Mouse (Mus musculus) liver, embryonic 14 days (tissue): ENCODE measurements around the gene Ptger1. TPM values are rescaled to one million over a fixed set of nuclear protein-coding genes. Genes with fewer than 3 reads are reported as not detected.

Experiments
- polyA plus RNA-seq: library from polyadenylated mRNA; depleted of rRNA; stranded (reverse); fragments of >200 nt; gene quantifications from 2 replicates; pipeline ENCODE4 v1.2.3, GENCODE M21; 2012; rRNA removed

Gene Ptger1
- polyA plus RNA-seq, result 0.14 and 0.19 TPM in 2 replicates

DNA sequence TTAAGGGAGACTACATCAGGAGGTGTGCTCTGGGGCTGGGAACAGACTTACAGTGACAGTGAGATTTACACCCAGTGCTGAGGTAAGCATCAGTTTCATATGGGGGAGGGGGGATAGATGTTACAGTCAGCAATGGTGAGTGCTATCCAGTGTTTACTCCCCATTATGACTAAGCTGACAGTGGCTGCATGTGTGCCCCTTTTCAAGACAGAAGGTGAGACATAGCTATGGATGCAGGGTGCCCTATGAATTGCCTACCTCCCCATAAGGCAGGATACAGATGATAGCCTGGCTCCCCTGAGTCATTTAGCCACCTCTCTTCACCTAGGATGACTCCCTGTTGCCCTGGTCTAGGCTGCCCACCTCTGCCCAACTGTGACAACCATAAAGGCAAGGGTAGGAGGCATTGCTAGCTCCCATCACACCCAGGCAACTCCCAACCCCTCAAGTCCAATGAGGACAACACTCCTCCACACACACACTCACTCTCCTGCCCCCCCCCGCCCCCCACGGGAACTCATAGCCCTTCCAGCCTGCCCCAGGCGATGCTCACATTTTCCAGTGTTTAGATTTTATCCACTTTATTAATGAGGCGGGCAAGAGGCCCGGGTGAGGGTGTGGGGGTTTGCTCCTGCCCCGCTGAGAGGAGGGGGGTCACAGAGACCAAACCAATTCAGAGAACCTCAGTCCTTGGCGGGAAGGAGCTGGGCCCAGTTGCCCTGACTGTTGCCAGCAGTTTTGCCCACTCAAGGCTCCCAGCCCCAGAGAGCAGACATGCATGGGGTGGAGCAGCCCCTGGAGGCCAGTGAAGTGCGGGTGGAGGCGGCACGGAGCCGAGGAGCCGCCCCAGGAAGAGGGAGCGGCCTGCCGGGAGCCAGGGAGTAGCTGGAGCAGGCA is at the start of gene Ptger1:
Gene Ptger1, plus strand, starts transcription at position 710 of the 897 bp plus-strand sequence.

GRCm38 (mm10) chr8:83652030-83652743 is 14.3 kb upstream of the Ptger1 start, which contains the start of gene Gipc1:
TSS of gene Gipc1 (plus strand) at chr8:83652677.

DNA sequence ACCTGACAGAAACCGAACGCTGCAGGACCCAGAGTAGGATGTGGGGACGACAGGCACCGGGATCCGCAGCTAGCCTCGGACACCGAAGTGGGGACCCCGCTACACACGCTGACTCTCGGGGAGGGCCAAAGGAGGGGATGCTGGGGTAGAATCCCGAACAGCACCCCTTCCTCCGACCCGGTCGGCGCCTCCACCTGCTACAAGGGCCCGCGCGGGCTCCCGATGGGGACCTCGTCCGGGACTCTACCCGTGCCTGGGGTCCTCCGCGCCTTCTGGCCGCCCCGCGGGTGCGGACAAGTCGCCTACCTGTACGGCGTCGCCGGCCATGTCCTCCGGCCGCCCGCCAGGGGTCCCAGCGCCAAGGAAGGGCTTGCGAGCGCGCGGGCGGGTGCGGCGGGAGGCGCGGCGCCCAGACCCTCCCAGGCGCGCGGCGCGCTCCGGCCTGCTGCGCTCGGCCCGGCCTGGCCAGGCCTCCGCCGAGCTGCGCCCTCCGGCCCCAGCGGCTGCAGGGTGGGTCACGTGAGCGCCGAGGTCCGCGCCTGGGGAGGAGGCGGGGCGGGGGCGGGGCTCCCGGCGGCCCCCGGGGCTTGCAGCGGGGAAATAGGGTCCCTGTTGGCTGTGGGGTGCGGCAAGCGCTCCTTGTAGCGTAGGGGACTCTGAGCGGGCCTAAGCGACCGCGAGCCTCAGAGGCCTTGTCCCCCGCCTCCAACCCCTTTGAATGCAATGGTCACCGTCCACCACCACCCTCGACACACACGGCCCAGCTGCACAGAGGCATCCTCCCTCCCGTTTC is 32.4 kb downstream of the Ptger1 start, which contains the start of gene Pkn1:
Gene Pkn1, minus strand, starts transcription at position 519 of the 793 bp plus-strand sequence.

DNA sequence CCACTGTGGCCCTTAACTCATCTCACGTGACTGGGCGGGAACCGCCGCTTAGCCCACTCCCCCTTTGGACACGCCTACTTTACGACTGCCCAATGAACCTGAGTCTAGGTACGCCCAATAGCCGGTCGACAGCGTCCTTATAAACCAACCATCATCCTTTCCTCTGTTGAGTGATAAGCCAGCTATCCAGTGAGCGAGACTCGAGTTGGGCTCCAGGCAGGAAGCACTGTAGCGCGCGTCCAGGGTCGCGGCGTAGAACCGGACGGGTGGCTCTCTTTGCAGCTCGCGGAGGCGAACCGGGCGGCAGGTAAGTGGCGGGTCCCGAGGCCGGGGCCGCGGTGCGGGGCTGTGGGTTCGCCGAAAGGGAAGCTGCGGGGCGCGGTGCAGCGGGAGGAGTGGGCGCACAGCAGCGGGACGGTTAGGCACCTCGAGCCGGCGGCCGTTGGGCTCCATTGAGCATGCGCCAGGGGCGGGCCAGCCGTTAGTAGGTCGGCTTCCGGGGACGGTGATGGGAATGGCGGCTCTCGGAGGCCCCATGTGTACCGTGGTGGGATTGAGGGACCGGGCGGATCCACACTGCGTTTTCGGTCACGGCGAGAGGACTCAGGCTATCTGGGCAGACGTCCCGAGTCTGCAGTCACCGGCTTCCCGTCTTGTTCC is 48.7 kb downstream of the Ptger1 start, which contains the start of gene Ddx39:
Gene Ddx39, plus strand, starts transcription at position 147 of the 660 bp plus-strand sequence.

Other genes starting within 250 kb of the Ptger1 start
- gene Scoc, start 208.3 kb upstream of the Ptger1 start, polyA plus RNA-seq, result 41.9 and 50.5 TPM in 2 replicates
- not detected in 2 replicates for gene Olfr370, start 130.9 kb upstream of the Ptger1 start, polyA plus RNA-seq
- gene Ndufb7, start 100.0 kb upstream of the Ptger1 start, polyA plus RNA-seq, result 188 and 193 TPM in 2 replicates
- 151 and 181 TPM in 2 replicates for gene Tecr, start 58.7 kb upstream of the Ptger1 start, polyA plus RNA-seq
- gene Dnajb1, start 58.5 kb upstream of the Ptger1 start, polyA plus RNA-seq, result 27.2 and 33.7 TPM in 2 replicates
- 21.5 and 27.0 TPM in 2 replicates for gene Gipc1, start 14.0 kb upstream of the Ptger1 start, polyA plus RNA-seq
- 8.6 and 10.3 TPM in 2 replicates for gene Pkn1, start 32.5 kb downstream of the Ptger1 start, polyA plus RNA-seq
- gene Ddx39, start 48.5 kb downstream of the Ptger1 start, polyA plus RNA-seq, result 103 and 125 TPM in 2 replicates
- 8.4 and 11.5 TPM in 2 replicates for gene Adgre5, start 74.6 kb downstream of the Ptger1 start, polyA plus RNA-seq
- gene Adgrl1, start 233.4 kb downstream of the Ptger1 start, polyA plus RNA-seq, result 3.9 and 4.2 TPM in 2 replicates